In genomic region chr19:47137771-47138421, GRCm38 (mm10) we compare ENCODE assay signal across 8 mouse cellular contexts. TPM values are rescaled to one million over a fixed set of nuclear protein-coding genes. Genes with fewer than 3 reads are reported as not detected.
DNase-seq lines count a peak whose midpoint lies in the region; ATAC-seq and TF ChIP-seq lines count a peak whose summit lies in the region.

TSS of gene Calhm2 (minus strand) at chr19:47138294.

- H3ac ChIP-seq in myocyte (ENCODE audit: control insufficient read depth, insufficient read length) = no peak within 1 kb of the TSS

- H3K9me3 ChIP-seq in intestine, embryonic 16.5 days (ENCODE audit: control insufficient read depth, low read length) = no peaks in the 10 kb centered on the region
- no peaks in the 10 kb centered on the region for H3K9me3 ChIP-seq in liver, embryonic 11.5 days (ENCODE audit: control insufficient read depth, low read length)
- no peaks in the 10 kb centered on the region for H3K9me3 ChIP-seq in stomach, embryonic 16.5 days (replicated peaks; ENCODE audit: control insufficient read depth, low read length)

- peak within 1 kb of the TSS; percentile 52 for H3K4me3 ChIP-seq in cortical plate, adult 2 months (ENCODE audit: insufficient read depth, low read length)
- peak within 1 kb of the TSS; percentile 47 for H3K4me3 ChIP-seq in intestine, embryonic 16.5 days (ENCODE audit: low read length)
- peak within 1 kb of the TSS; percentile 50 for H3K4me3 ChIP-seq in liver, embryonic 11.5 days (ENCODE audit: low read depth, low read length)
- H3K4me3 ChIP-seq in myocyte = peak within 1 kb of the TSS; percentile 22
- H3K4me3 ChIP-seq in stomach, embryonic 16.5 days (replicated peaks; ENCODE audit: low read length) = peak within 1 kb of the TSS; percentile 60

- DNase-seq in kidney, adult 18-20 months = peak; percentile 48
- DNase-seq in kidney, adult 9 months = no peak
- DNase-seq in heart, adult 11 months = peak; percentile 98
- DNase-seq in liver, embryonic 11.5 days (ENCODE audit: low spot score) = peak; percentile 57

- peak within 1 kb of the TSS; percentile 59 for H3K4me2 ChIP-seq in intestine, embryonic 16.5 days (ENCODE audit: low read depth, low read length)
- H3K4me2 ChIP-seq in liver, embryonic 11.5 days = peak within 1 kb of the TSS; percentile 69
- H3K4me2 ChIP-seq in myocyte (ENCODE audit: low read depth) = peak within 1 kb of the TSS; percentile 40
- peak within 1 kb of the TSS; percentile 63 for H3K4me2 ChIP-seq in stomach, embryonic 16.5 days (ENCODE audit: low read depth, low read length)

- peak within 1 kb of the TSS; percentile 73 for H3K9ac ChIP-seq in intestine, embryonic 16.5 days (ENCODE audit: low read depth, low read length)
- H3K9ac ChIP-seq in liver, embryonic 11.5 days (ENCODE audit: low read depth, low read length) = peak within 1 kb of the TSS; percentile 59
- H3K9ac ChIP-seq in stomach, embryonic 16.5 days (ENCODE audit: low read length) = peak within 1 kb of the TSS; percentile 87

- H3K36me3 ChIP-seq in intestine, embryonic 16.5 days (ENCODE audit: control insufficient read depth, insufficient read depth, low read length) = peaks cover 4% of the 10 kb centered on the region; the same call in 1 of the 2 replicates
- no peaks in the 10 kb centered on the region; the same call in 1 of the 2 replicates for H3K36me3 ChIP-seq in liver, embryonic 11.5 days (ENCODE audit: control insufficient read depth, insufficient read depth, low read length)
- no peaks in the 10 kb centered on the region for H3K36me3 ChIP-seq in myocyte (ENCODE audit: control insufficient read depth, insufficient read depth)
- H3K36me3 ChIP-seq in stomach, embryonic 16.5 days (ENCODE audit: control insufficient read depth, insufficient read depth, low read length) = peaks cover 4% of the 10 kb centered on the region; the same call in 1 of the 2 replicates

- H3K27ac ChIP-seq in cortical plate, adult 2 months (ENCODE audit: insufficient read depth, low read length) = peak within 1 kb of the TSS; percentile 87
- H3K27ac ChIP-seq in intestine, embryonic 16.5 days (ENCODE audit: low read length) = peak within 1 kb of the TSS; percentile 77
- H3K27ac ChIP-seq in liver, embryonic 11.5 days (ENCODE audit: low read depth, low read length) = peak within 1 kb of the TSS; percentile 62
- H3K27ac ChIP-seq in stomach, embryonic 16.5 days (ENCODE audit: low read length) = peak within 1 kb of the TSS; percentile 92

- no peaks in the 10 kb centered on the region for H3K79me2 ChIP-seq in myocyte (ENCODE audit: control insufficient read depth, insufficient read depth)

- WGBS in intestine, embryonic 16.5 days = 2% methylated on average over 28 of the region's 28 CpGs
- WGBS in liver, embryonic 11.5 days = 2% methylated on average over 28 of the region's 28 CpGs
- WGBS in stomach, embryonic 16.5 days = 3% methylated on average over 28 of the region's 28 CpGs

- peak; percentile 73 for ATAC-seq in intestine, embryonic 16.5 days
- peak; percentile 54; the same call in 1 of the 2 replicates for ATAC-seq in liver, embryonic 11.5 days (replicated peaks; ENCODE audit: low FRiP score)
- peak; percentile 79 for ATAC-seq in stomach, embryonic 16.5 days (ENCODE audit: insufficient read depth, low FRiP score)

- TF ChIP-seq POLR2A in cortical plate, adult 2 months (IDR thresholded peaks at IDR 0.05; ENCODE audit: extremely low read depth, insufficient read depth, low read length) = no peak
- TF ChIP-seq POLR2A in myocyte (IDR thresholded peaks at IDR 0.05; ENCODE audit: insufficient read length, low read depth) = no peak

- peaks cover 6% of the 10 kb centered on the region; the same call in 1 of the 2 replicates for H3K4me1 ChIP-seq in cortical plate, adult 2 months (ENCODE audit: control insufficient read depth, insufficient read depth, low read length)
- peaks cover 18% of the 10 kb centered on the region for H3K4me1 ChIP-seq in intestine, embryonic 16.5 days (ENCODE audit: control insufficient read depth, insufficient read depth, low read length)
- H3K4me1 ChIP-seq in liver, embryonic 11.5 days (replicated peaks; ENCODE audit: control insufficient read depth, insufficient read depth, low read length) = peaks cover 22% of the 10 kb centered on the region
- peaks cover 12% of the 10 kb centered on the region for H3K4me1 ChIP-seq in stomach, embryonic 16.5 days (ENCODE audit: control insufficient read depth, insufficient read depth, low read length)

- no peak for TF ChIP-seq CTCF in cortical plate, adult 2 months (IDR thresholded peaks at IDR 0.05; ENCODE audit: extremely low read depth, insufficient read depth, low read length)

- H3K27me3 ChIP-seq in intestine, embryonic 16.5 days (replicated peaks; ENCODE audit: control insufficient read depth, insufficient read depth, low read length) = no peaks in the 10 kb centered on the region
- peaks cover 13% of the 10 kb centered on the region for H3K27me3 ChIP-seq in liver, embryonic 11.5 days (replicated peaks; ENCODE audit: control insufficient read depth, insufficient read depth, low read length)
- no peaks in the 10 kb centered on the region for H3K27me3 ChIP-seq in myocyte (ENCODE audit: control insufficient read depth, insufficient read depth, insufficient read length)
- no peaks in the 10 kb centered on the region for H3K27me3 ChIP-seq in stomach, embryonic 16.5 days (ENCODE audit: control insufficient read depth, insufficient read depth, low read length)

TF ChIP-seq in myocyte, 11 proteins besides CTCF, POLR2A, EP300 and RAD21:
- TF ChIP-seq MYOD1 (IDR thresholded peaks at IDR 0.05; ENCODE audit: control insufficient read depth in 1 of 3, insufficient read length in 2 of 3, low read depth in 2 of 3) (no peak), E2F4 (IDR thresholded peaks at IDR 0.05; ENCODE audit: insufficient read depth) (no peak), TCF3 (IDR thresholded peaks at IDR 0.05; ENCODE audit: insufficient read length, low read depth) (no peak), REST (IDR thresholded peaks at IDR 0.05; ENCODE audit: insufficient read depth, insufficient read length) (no peak), USF1 (IDR thresholded peaks at IDR 0.05; ENCODE audit: low read depth) (no peak), SRF (IDR thresholded peaks at IDR 0.05; ENCODE audit: control insufficient read depth, insufficient read length, low read depth) (no peak), MAX (IDR thresholded peaks at IDR 0.05; ENCODE audit: low read depth) (no peak), MYOG (IDR thresholded peaks at IDR 0.05; ENCODE audit: control insufficient read depth in 1 of 3, insufficient read depth in 1 of 3, insufficient read length in 2 of 3, low read depth in 2 of 3) (no peak)
TF ChIP-seq in myocyte: peak in this region for 0.

RNA-seq across cellular contexts. Expression of gene Calhm2, which starts in this region (rescaled TPM):
- 4.6 and 5.3 TPM in 2 replicates for polyA plus RNA-seq in cortical plate, adult 2 months (2012; rRNA removed)
- polyA plus RNA-seq in intestine, embryonic 16.5 days (2015; fragmentation: Nextera tagmentation; extraction: Ambion mirVana) = 5.8 and 6.4 TPM in 2 replicates
- polyA plus RNA-seq in liver, embryonic 11.5 days (2014; fragmentation: Nextera tagmentation; extraction: Ambion mirVana) = 1.2 and 1.5 TPM in 2 replicates
- 1.4 TPM for polyA plus RNA-seq in myocyte (2012; fragmentation: generic; extraction: Trizol)
- polyA plus RNA-seq in stomach, embryonic 16.5 days (2015; fragmentation: Nextera tagmentation; extraction: Ambion mirVana) = 7.8 and 7.9 TPM in 2 replicates
